Mouse (Mus musculus): ENCODE results near the gene Cobll1. TPM values are rescaled to one million over a fixed set of nuclear protein-coding genes. Genes with fewer than 3 reads are reported as not detected.

Cobll1 gene
- 3.7 TPM for polyA plus RNA-seq (2017; shearing (Covaris generic))

GRCm38 (mm10) chr2:65238964-65239570 is at the start of gene Cobll1:
Cobll1 (minus strand) TSS chr2:65239403.

Other genes with a start within 250 kb of the Cobll1 start
- gene Grb14, start 214.4 kb downstream of the Cobll1 start, polyA plus RNA-seq (2017; shearing (Covaris generic)), result not detected
- gene Slc38a11, start 124.6 kb upstream of the Cobll1 start, polyA plus RNA-seq (2017; shearing (Covaris generic)), result 0.20 TPM